Mouse (Mus musculus) olfactory bulb, adult 2 months (tissue): Measurements from ENCODE around the gene Amph.

Source experiments
- CTCF ChIP-seq: fragments of 200-500 bp; IDR thresholded peaks from 2 replicates; pipeline ENCODE4 v1.5.1; 2012; ENCODE audit warnings: low read depth, mild to moderate bottlenecking, low read length, moderate library complexity; ENCODE audit not compliant: insufficient read depth
- POLR2A ChIP-seq: fragments of 200-500 bp; IDR thresholded peaks from 2 replicates; pipeline ENCODE4 v1.6.1; 2012; ENCODE audit warnings: mild to moderate bottlenecking, low read depth, low read length, moderate library complexity; ENCODE audit not compliant: insufficient read depth

GRCm38 (mm10) chr13:19026923-19027322 is 78.9 kb downstream of the Amph start:
- TF ChIP-seq CTCF = no peak
- TF ChIP-seq POLR2A = no peak
